Mouse (Mus musculus): Measurements from ENCODE around the gene Ltbr. TPM values are rescaled to one million over a fixed set of nuclear protein-coding genes. Genes with fewer than 3 reads are reported as not detected.

Gene Ltbr
- total and polyA plus RNA-seq, 2 experiments from 2014 or later = 38.3 to 76.7 TPM

GRCm38 (mm10) chr6:125303242-125303641 is 10.4 kb downstream of the Ltbr start:
- Histone ChIP-seq H3K27me3 (ENCODE audit: control insufficient read depth, insufficient read depth, low read length) (no peaks in the 10 kb centered on the region), H3K4me1 (ENCODE audit: control insufficient read depth, insufficient read depth) (no peaks in the 10 kb centered on the region), H3K4me2 (ENCODE audit: low read depth, low read length) (no peak overlapping the region), H3K9ac (replicated peaks; ENCODE audit: low read depth, low read length) (no peak overlapping the region), H3K9me3 (replicated peaks; ENCODE audit: control insufficient read depth, low read length) (no peaks in the 10 kb centered on the region), H3K4me3 (ENCODE audit: low read depth, low read length) (no peak overlapping the region), H3K27ac (ENCODE audit: low read depth) (no peak overlapping the region), H3K36me3 (replicated peaks; ENCODE audit: control insufficient read depth, insufficient read depth, low read length) (peaks cover 19% of the 10 kb centered on the region)
- DNase-seq (ENCODE audit: low spot score) = no peak
- 85% methylated on average over 4 of the region's 4 CpGs for WGBS
- no peak for ATAC-seq (ENCODE audit: insufficient read depth, low read depth)
- TF ChIP-seq CTCF (IDR thresholded peaks at IDR 0.05; ENCODE audit: low read depth) (no peak), EP300 (IDR thresholded peaks at IDR 0.05; ENCODE audit: low read depth) (no peak)

GRCm38 (mm10) chr6:125302231-125302982 is 11.3 kb downstream of the Ltbr start:
- Histone ChIP-seq H3K27me3 (ENCODE audit: control insufficient read depth, insufficient read depth, low read length) (no peaks in the 10 kb centered on the region), H3K9me3 (replicated peaks; ENCODE audit: control insufficient read depth, low read length) (no peaks in the 10 kb centered on the region), H3K4me1 (ENCODE audit: control insufficient read depth, insufficient read depth) (no peaks in the 10 kb centered on the region), H3K27ac (ENCODE audit: low read depth) (peak overlapping the region; percentile 51), H3K9ac (replicated peaks; ENCODE audit: low read depth, low read length) (no peak overlapping the region), H3K4me3 (ENCODE audit: low read depth, low read length) (no peak overlapping the region), H3K36me3 (replicated peaks; ENCODE audit: control insufficient read depth, insufficient read depth, low read length) (peaks cover 13% of the 10 kb centered on the region), H3K4me2 (ENCODE audit: low read depth, low read length) (no peak overlapping the region)
- WGBS = 67% methylated on average over 24 of the region's 24 CpGs
- ATAC-seq (ENCODE audit: insufficient read depth, low read depth) (no peak), DNase-seq (ENCODE audit: low spot score) (no peak)
- TF ChIP-seq EP300 (IDR thresholded peaks at IDR 0.05; ENCODE audit: low read depth) (no peak), CTCF (IDR thresholded peaks at IDR 0.05; ENCODE audit: low read depth) (no peak)

- TF ChIP-seq CTCF (IDR thresholded peaks at IDR 0.05; ENCODE audit: low read depth) = no peak
- TF ChIP-seq EP300 (IDR thresholded peaks at IDR 0.05; ENCODE audit: low read depth) = no peak
- Histone ChIP-seq H3K9me3 (replicated peaks; ENCODE audit: control insufficient read depth, low read length) (no peaks in the 10 kb centered on the region), H3K27me3 (ENCODE audit: control insufficient read depth, insufficient read depth, low read length) (no peaks in the 10 kb centered on the region), H3K36me3 (replicated peaks; ENCODE audit: control insufficient read depth, insufficient read depth, low read length) (no peaks in the 10 kb centered on the region), H3K27ac (ENCODE audit: low read depth) (no peak overlapping the region), H3K9ac (replicated peaks; ENCODE audit: low read depth, low read length) (no peak overlapping the region), H3K4me3 (ENCODE audit: low read depth, low read length) (no peak overlapping the region), H3K4me2 (ENCODE audit: low read depth, low read length) (no peak overlapping the region), H3K4me1 (ENCODE audit: control insufficient read depth, insufficient read depth) (no peaks in the 10 kb centered on the region)
- WGBS = 89% methylated on average over 1 of the region's 1 CpGs
- DNase-seq (ENCODE audit: low spot score) (no peak), ATAC-seq (ENCODE audit: insufficient read depth, low read depth) (no peak)
Observed at GRCm38 (mm10) chr6:125300982-125301381, 12.7 kb downstream of the Ltbr start.

DNA sequence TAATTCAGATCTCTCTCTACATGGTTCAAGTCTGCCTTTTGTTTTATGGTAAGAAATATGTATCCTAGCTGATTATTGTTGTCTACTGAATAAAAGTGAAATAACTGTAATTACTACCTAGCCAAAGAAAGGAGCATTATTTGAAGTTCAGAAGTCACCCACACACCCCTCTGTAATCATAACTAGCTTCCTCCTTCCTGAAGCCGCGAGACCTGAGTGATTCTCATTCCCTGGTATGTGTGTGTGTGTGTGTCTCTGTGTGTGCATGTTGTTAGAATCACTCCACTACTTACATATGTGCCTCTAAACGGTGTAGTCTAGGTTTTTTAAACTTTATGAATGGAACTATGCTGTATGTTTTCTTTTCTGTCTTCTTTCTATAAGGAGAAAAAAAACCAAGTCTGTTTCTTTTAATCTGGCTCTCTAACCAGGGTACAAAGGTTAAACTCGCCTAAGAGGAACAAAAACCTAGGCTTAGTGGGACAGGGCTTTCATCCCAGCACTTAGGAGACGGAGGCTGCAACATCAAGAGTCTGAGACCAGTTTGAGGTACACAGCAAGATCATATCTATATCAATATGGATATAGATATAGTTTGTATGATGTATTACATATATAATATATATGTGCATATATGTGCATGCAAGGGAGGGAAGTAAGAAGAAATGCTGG is 16.4 kb downstream of the Ltbr start:
- Histone ChIP-seq H3K27ac (ENCODE audit: low read depth) (no peak overlapping the region), H3K4me1 (ENCODE audit: control insufficient read depth, insufficient read depth) (no peaks in the 10 kb centered on the region), H3K9ac (replicated peaks; ENCODE audit: low read depth, low read length) (no peak overlapping the region), H3K27me3 (ENCODE audit: control insufficient read depth, insufficient read depth, low read length) (0 out of 2 replicates have a peak, but pooled peaks cover 3% of the 10 kb centered on the region), H3K4me3 (ENCODE audit: low read depth, low read length) (no peak overlapping the region), H3K4me2 (ENCODE audit: low read depth, low read length) (no peak overlapping the region), H3K9me3 (replicated peaks; ENCODE audit: control insufficient read depth, low read length) (no peaks in the 10 kb centered on the region), H3K36me3 (replicated peaks; ENCODE audit: control insufficient read depth, insufficient read depth, low read length) (no peaks in the 10 kb centered on the region)
- TF ChIP-seq EP300 (IDR thresholded peaks at IDR 0.05; ENCODE audit: low read depth) = no peak
- no peak for TF ChIP-seq CTCF (IDR thresholded peaks at IDR 0.05; ENCODE audit: low read depth)
- ATAC-seq (ENCODE audit: insufficient read depth, low read depth) (no peak), DNase-seq (ENCODE audit: low spot score) (no peak)
- 66% methylated on average over 5 of the region's 5 CpGs for WGBS

- Histone ChIP-seq H3K36me3 (replicated peaks; ENCODE audit: control insufficient read depth, insufficient read depth, low read length) (no peaks in the 10 kb centered on the region), H3K4me1 (ENCODE audit: control insufficient read depth, insufficient read depth) (no peaks in the 10 kb centered on the region), H3K27ac (ENCODE audit: low read depth) (no peak overlapping the region), H3K27me3 (ENCODE audit: control insufficient read depth, insufficient read depth, low read length) (0 out of 2 replicates have a peak, but pooled peaks cover 3% of the 10 kb centered on the region), H3K9ac (replicated peaks; ENCODE audit: low read depth, low read length) (no peak overlapping the region), H3K4me3 (ENCODE audit: low read depth, low read length) (no peak overlapping the region), H3K4me2 (ENCODE audit: low read depth, low read length) (no peak overlapping the region), H3K9me3 (replicated peaks; ENCODE audit: control insufficient read depth, low read length) (no peaks in the 10 kb centered on the region)
- TF ChIP-seq CTCF (IDR thresholded peaks at IDR 0.05; ENCODE audit: low read depth) (no peak), EP300 (IDR thresholded peaks at IDR 0.05; ENCODE audit: low read depth) (no peak)
- WGBS = 80% methylated on average over 4 of the region's 4 CpGs
- ATAC-seq (ENCODE audit: insufficient read depth, low read depth) = no peak
- no peak for DNase-seq (ENCODE audit: low spot score)
Observed at GRCm38 (mm10) chr6:125294049-125294448, 19.6 kb downstream of the Ltbr start.

Measured in heart, postnatal 0 days (tissue).